Mouse (Mus musculus): ENCODE measurements around the gene Mgat3.

- TF ChIP-seq CTCF (IDR thresholded peaks at IDR 0.05; ENCODE audit: insufficient read depth, low read length) (no peak), POLR2A (IDR thresholded peaks at IDR 0.05; ENCODE audit: borderline replicate concordance, extremely low read depth, low read depth, low read length) (no peak)
These were observed 48.9 kb upstream of the Mgat3 start for GRCm38 (mm10) chr15:80124651-80125050.
